Mouse (Mus musculus) c-Kit-negative CD71-positive TER-119-positive erythroid progenitor cells, embryonic 14.5 days (primary cell): ENCODE results near the gene Pin4.

Experiments
- DNase-seq: peaks from one replicate; pipeline ENCODE4 v3.0.0-alpha.2; 2013; ENCODE audit warnings: low read depth, low spot score

Pin4 gene

GRCm38 (mm10) chrX:102156618-102157422 is 37.6 kb downstream of the Pin4 start, which contains the start of gene Ercc6l:
TSS of gene Ercc6l (minus strand) at chrX:102157091.
- peak; percentile 78 for DNase-seq

- DNase-seq = no peak
These were observed 38.2 kb downstream of the Pin4 start for GRCm38 (mm10) chrX:102157423-102157791.

- DNase-seq = peak; percentile 22
These were observed 40.5 kb downstream of the Pin4 start for GRCm38 (mm10) chrX:102159778-102160177.

- no peak for DNase-seq
These were observed 41.3 kb downstream of the Pin4 start for GRCm38 (mm10) chrX:102160528-102160927.

GRCm38 (mm10) chrX:102163096-102163495 is 43.8 kb downstream of the Pin4 start:
- DNase-seq = no peak

GRCm38 (mm10) chrX:102163529-102163928 is 44.3 kb downstream of the Pin4 start:
- no peak for DNase-seq

GRCm38 (mm10) chrX:102166521-102166920 is 47.3 kb downstream of the Pin4 start:
- no peak for DNase-seq

- DNase-seq = no peak
These were observed 47.7 kb downstream of the Pin4 start for GRCm38 (mm10) chrX:102166986-102167385.

GRCm38 (mm10) chrX:102169724-102170123 is 50.5 kb downstream of the Pin4 start:
- no peak for DNase-seq

GRCm38 (mm10) chrX:102170135-102170534 is 50.9 kb downstream of the Pin4 start:
- DNase-seq = no peak

- no peak for DNase-seq
These were observed 51.7 kb downstream of the Pin4 start for GRCm38 (mm10) chrX:102170900-102171299.

GRCm38 (mm10) chrX:102175538-102176287 is 56.5 kb downstream of the Pin4 start:
- DNase-seq = no peak
